In the genomic region with DNA sequence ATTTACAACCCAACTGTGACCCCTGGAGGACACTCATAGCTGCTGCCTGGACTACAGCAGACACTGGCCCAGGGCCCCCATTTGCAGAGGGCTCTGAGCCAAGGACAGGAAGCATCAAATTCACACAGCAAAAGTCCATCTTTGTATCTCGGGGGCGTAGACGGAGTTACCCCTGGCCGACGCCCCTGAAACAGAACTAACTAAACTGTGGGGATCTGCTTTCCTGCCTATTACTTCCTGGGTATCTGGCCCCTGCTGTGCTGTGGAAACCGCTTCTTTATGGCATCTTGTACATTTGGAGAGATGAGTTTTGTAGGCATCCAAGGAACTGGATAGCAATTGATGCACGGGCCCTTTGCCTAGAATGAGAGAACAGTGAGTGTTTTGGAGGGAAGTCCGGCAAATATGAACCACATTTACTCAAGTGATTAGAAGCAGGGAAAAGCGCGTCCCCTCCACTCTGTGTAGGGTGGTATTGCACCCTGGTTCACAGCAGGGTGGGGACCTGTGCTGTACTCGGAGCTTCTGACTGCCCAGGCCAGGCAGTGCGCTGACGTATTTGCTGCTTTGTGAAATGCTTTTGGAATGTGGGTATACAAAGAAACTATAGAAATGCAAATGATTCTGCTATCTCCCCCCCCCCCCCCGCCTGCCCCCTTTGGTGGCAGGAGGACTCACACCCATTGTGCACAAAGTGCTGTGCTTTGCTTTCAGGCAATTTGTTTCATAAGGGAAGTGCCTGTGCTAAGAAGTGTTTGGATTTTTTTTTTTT, we compare ENCODE assay signal across 8 mouse cellular contexts.
DNase-seq lines count a peak whose midpoint lies in the region; ATAC-seq and TF ChIP-seq lines count a peak whose summit lies in the region.

No protein-coding gene starts in this region.

- no peaks in the 10 kb centered on the region for H3K27me3 ChIP-seq in heart, embryonic 14.5 days (ENCODE audit: control insufficient read depth, insufficient read depth, low read length)
- no peaks in the 10 kb centered on the region for H3K27me3 ChIP-seq in kidney, postnatal 0 days (ENCODE audit: insufficient read depth, low read length)
- 0 out of 2 replicates have a peak, but pooled peaks cover 2% of the 10 kb centered on the region for H3K27me3 ChIP-seq in liver, postnatal 0 days (ENCODE audit: insufficient read depth, low read length)

- DNase-seq in layer of hippocampus, adult 11-12 months (ENCODE audit: low spot score) = peak; percentile 57
- DNase-seq in layer of hippocampus, adult 9-10 months (ENCODE audit: low spot score) = no peak
- peak; percentile 6 for DNase-seq in fibroblast of lung, adult 2 months (ENCODE audit: low read depth)
- DNase-seq in kidney, postnatal 0 days (ENCODE audit: low spot score) = peak; percentile 76
- DNase-seq in liver, postnatal 0 days = peak; percentile 18
- peak; percentile 18 for DNase-seq in ovary, adult 18-20 months (ENCODE audit: low spot score)
- DNase-seq in thymus, postnatal 10 days (ENCODE audit: low spot score in 2 of 2) = no peak

- no peaks in the 10 kb centered on the region for H3K36me3 ChIP-seq in heart, embryonic 14.5 days (ENCODE audit: control insufficient read depth, insufficient read depth, low read length)
- H3K36me3 ChIP-seq in kidney, postnatal 0 days (ENCODE audit: insufficient read depth, low read length) = no peaks in the 10 kb centered on the region
- no peaks in the 10 kb centered on the region for H3K36me3 ChIP-seq in liver, postnatal 0 days (replicated peaks; ENCODE audit: insufficient read depth, low read length)

- H3K4me3 ChIP-seq in heart, embryonic 14.5 days (ENCODE audit: control insufficient read depth in 1 of 2, insufficient read depth in 1 of 2, low read depth in 1 of 2, low read length in 2 of 2) = peak overlapping the region; percentile 27 to 28; a peak in 3 of 4 replicates
- H3K4me3 ChIP-seq in kidney, postnatal 0 days (replicated peaks; ENCODE audit: low read depth, low read length) = no peak overlapping the region
- H3K4me3 ChIP-seq in liver, postnatal 0 days (ENCODE audit: low read depth, low read length) = no peak overlapping the region

- TF ChIP-seq CTCF in kidney, postnatal 0 days (IDR thresholded peaks at IDR 0.05; ENCODE audit: low read depth) = peak; percentile 65
- peak; percentile 51 for TF ChIP-seq CTCF in liver, postnatal 0 days (IDR thresholded peaks at IDR 0.05; ENCODE audit: low read depth)

- no peaks in the 10 kb centered on the region for H3K9me3 ChIP-seq in heart, embryonic 14.5 days (ENCODE audit: control insufficient read depth, low read length)
- no peaks in the 10 kb centered on the region for H3K9me3 ChIP-seq in kidney, postnatal 0 days (replicated peaks; ENCODE audit: low read length)
- no peaks in the 10 kb centered on the region for H3K9me3 ChIP-seq in liver, postnatal 0 days (ENCODE audit: low read length)

- no peak overlapping the region for H3K9ac ChIP-seq in heart, embryonic 14.5 days (ENCODE audit: low read length)
- no peak overlapping the region for H3K9ac ChIP-seq in kidney, postnatal 0 days (ENCODE audit: low read depth, low read length)
- no peak overlapping the region for H3K9ac ChIP-seq in liver, postnatal 0 days (replicated peaks)

- TF ChIP-seq EP300 in liver, postnatal 0 days (IDR thresholded peaks at IDR 0.05; ENCODE audit: low read depth) = no peak

- ATAC-seq in heart, embryonic 14.5 days (ENCODE audit: insufficient number of reproducible peaks, insufficient read depth, low FRiP score, low read depth) = peak; percentile 61; the same call in 1 of the 2 replicates
- peak; percentile 78; the same call in 1 of the 2 replicates for ATAC-seq in kidney, postnatal 0 days (replicated peaks; ENCODE audit: low FRiP score, low read depth)
- ATAC-seq in liver, postnatal 0 days = no peak

- H3K27ac ChIP-seq in heart, embryonic 14.5 days (replicated peaks in 1 of 2; ENCODE audit: control insufficient read depth in 1 of 2, insufficient read depth in 1 of 2, low read depth in 2 of 2, low read length in 2 of 2) = no peak overlapping the region
- H3K27ac ChIP-seq in kidney, postnatal 0 days = no peak overlapping the region
- no peak overlapping the region for H3K27ac ChIP-seq in liver, postnatal 0 days (ENCODE audit: low read depth)

- WGBS in heart, embryonic 14.5 days = 13% methylated on average over 14 of the region's 14 CpGs
- WGBS in kidney, postnatal 0 days = 17% methylated on average over 14 of the region's 14 CpGs
- WGBS in liver, postnatal 0 days (ENCODE audit: insufficient replicate concordance) = 22% methylated on average over 13 of the region's 14 CpGs

- peak overlapping the region; percentile 60 for H3K4me2 ChIP-seq in heart, embryonic 14.5 days (ENCODE audit: low read length)
- H3K4me2 ChIP-seq in kidney, postnatal 0 days (ENCODE audit: low read length) = peak overlapping the region; percentile 44
- H3K4me2 ChIP-seq in liver, postnatal 0 days (ENCODE audit: low read depth, low read length) = no peak overlapping the region

- peaks cover 4% of the 10 kb centered on the region in 2 experiments; a peak in 2 of 4 replicates for H3K4me1 ChIP-seq in heart, embryonic 14.5 days (ENCODE audit: control insufficient read depth in 2 of 2, insufficient read depth in 2 of 2, low read length in 2 of 2)
- peaks cover 10% of the 10 kb centered on the region; the same call in 1 of the 2 replicates for H3K4me1 ChIP-seq in kidney, postnatal 0 days (replicated peaks; ENCODE audit: insufficient read depth, low read length)
- H3K4me1 ChIP-seq in liver, postnatal 0 days (ENCODE audit: insufficient read depth) = no peaks in the 10 kb centered on the region

Comparison
In these comparisons a context has a peak if more than half of its experiments do, and no peak if none do; other contexts are left out.
1. DNase-seq: peak in layer of hippocampus, adult 11-12 months (single experiment), fibroblast of lung, adult 2 months (single experiment), kidney, postnatal 0 days (single experiment), liver, postnatal 0 days (single experiment) and ovary, adult 18-20 months (single experiment); none in layer of hippocampus, adult 9-10 months (single experiment) and thymus, postnatal 10 days (0 of 2).
2. H3K4me3 ChIP-seq: peak in heart, embryonic 14.5 days (2 of 2); none in kidney, postnatal 0 days (single experiment) and liver, postnatal 0 days (single experiment).